In the genomic region with DNA sequence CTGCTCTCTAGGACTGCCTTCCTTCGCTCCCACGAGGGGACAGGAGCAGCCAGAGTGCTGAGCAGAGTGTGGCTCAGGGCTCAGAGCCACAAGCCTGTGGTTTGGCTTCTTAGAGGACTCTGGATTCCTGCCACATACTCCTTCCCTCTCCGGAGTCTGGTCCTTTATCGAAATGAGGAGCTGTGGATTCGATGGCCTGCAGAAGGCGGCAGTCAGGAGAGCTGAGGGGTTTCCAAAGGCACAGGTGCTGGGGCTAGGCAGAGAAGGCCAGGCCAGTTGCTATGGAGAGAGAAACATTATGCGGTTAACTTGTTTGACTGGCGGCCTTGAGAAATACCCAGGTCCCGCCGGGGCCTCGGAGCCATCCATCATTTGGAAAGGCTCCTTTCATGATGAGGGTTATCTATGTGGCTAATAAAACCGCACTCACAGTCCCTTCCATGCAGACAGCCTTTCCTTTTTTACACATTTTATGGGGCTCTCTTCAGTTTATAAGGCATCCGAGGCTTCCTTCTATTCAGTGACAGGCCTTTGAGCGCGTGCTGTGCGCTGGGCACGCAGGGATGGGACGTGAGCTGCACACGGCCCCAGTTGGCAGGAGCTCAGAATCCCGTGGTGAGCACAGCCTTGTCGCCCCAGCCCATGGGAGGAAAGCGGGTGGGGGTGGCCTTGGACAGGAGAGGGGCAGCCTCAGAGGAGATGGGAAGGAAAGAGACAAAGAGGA, we compare ENCODE assay signal across 9 mouse cellular contexts.
DNase-seq lines count a peak whose midpoint lies in the region; ATAC-seq lines count a peak whose summit lies in the region.
"Had no signal": no experiment of that assay in that cellular context is flagged by ENCODE, and none has a peak within 500 bp of the region (broad histone marks: within the 10 kb centered on the region; RNA-seq: fewer than 3 reads in every experiment).

No protein-coding gene starts in this region.

- H3K27ac ChIP-seq in hindbrain, embryonic 14.5 days = peak overlapping the region; percentile 86
- peak overlapping the region; percentile 75 for H3K27ac ChIP-seq in midbrain, embryonic 14.5 days (replicated peaks; ENCODE audit: low read depth, low read length)
- H3K27ac ChIP-seq: embryonic facial prominence, embryonic 12.5 days had no signal

- H3K4me2 ChIP-seq in hindbrain, embryonic 14.5 days (replicated peaks) = peak overlapping the region; percentile 28; the same call in 1 of the 2 replicates
- H3K4me2 ChIP-seq in midbrain, embryonic 14.5 days (ENCODE audit: low read length) = peak overlapping the region; percentile 20
- H3K4me2 ChIP-seq: embryonic facial prominence, embryonic 12.5 days had no signal

- no peaks in the 10 kb centered on the region for H3K27me3 ChIP-seq in hindbrain, embryonic 14.5 days (ENCODE audit: control insufficient read depth, insufficient read depth, low read length)
- H3K27me3 ChIP-seq in midbrain, embryonic 14.5 days (ENCODE audit: control insufficient read depth, insufficient read depth, low read length) = 0 out of 2 replicates have a peak, but pooled peaks cover 3% of the 10 kb centered on the region
- H3K27me3 ChIP-seq: embryonic facial prominence, embryonic 12.5 days had no signal

- H3K4me3 ChIP-seq in hindbrain, embryonic 14.5 days (replicated peaks; ENCODE audit: low read length) = no peak overlapping the region
- no peak overlapping the region for H3K4me3 ChIP-seq in midbrain, embryonic 14.5 days (replicated peaks; ENCODE audit: low read depth, low read length)
- H3K4me3 ChIP-seq: embryonic facial prominence, embryonic 12.5 days; myocyte had no signal

- DNase-seq in ES-CJ7 (ENCODE audit: low read depth, low spot score) = peak; percentile 33
- peak; percentile 41 for DNase-seq in R1 (ENCODE audit: low read depth, low spot score)
- peak; percentile 68 for DNase-seq in embryo, embryonic 9.5 days (ENCODE audit: extremely low spot score)
- DNase-seq in hindbrain, embryonic 14.5 days (ENCODE audit: low spot score) = peak; percentile 79
- DNase-seq in midbrain, embryonic 14.5 days = peak; percentile 82
- no peak for DNase-seq in right cerebral cortex, postnatal 36 days (ENCODE audit: low spot score in 2 of 2)

- 9% methylated on average over 22 of the region's 22 CpGs for WGBS in hindbrain, embryonic 14.5 days
- 13% methylated on average over 22 of the region's 22 CpGs for WGBS in midbrain, embryonic 14.5 days

- peaks cover 25% of the 10 kb centered on the region for H3K4me1 ChIP-seq in hindbrain, embryonic 14.5 days (replicated peaks; ENCODE audit: control insufficient read depth, insufficient read depth, low read length)
- H3K4me1 ChIP-seq in midbrain, embryonic 14.5 days (ENCODE audit: control insufficient read depth, insufficient read depth, low read length) = peaks cover 17% of the 10 kb centered on the region

- ATAC-seq in hindbrain, embryonic 14.5 days (ENCODE audit: low FRiP score) = peak; percentile 85
- peak; percentile 80 for ATAC-seq in midbrain, embryonic 14.5 days (ENCODE audit: low FRiP score, low TSS enrichment)
- ATAC-seq in megakaryocyte progenitor cell, adult 5-6 weeks (replicated peaks; ENCODE audit: poor library complexity) = no peak

- no peaks in the 10 kb centered on the region for H3K36me3 ChIP-seq in hindbrain, embryonic 14.5 days (replicated peaks; ENCODE audit: control insufficient read depth, insufficient read depth)
- H3K36me3 ChIP-seq in midbrain, embryonic 14.5 days (ENCODE audit: control insufficient read depth, insufficient read depth, low read length) = no peaks in the 10 kb centered on the region
- H3K36me3 ChIP-seq: embryonic facial prominence, embryonic 12.5 days had no signal

- H3K9ac ChIP-seq in hindbrain, embryonic 14.5 days = peak overlapping the region; percentile 25; the same call in 1 of the 2 replicates
- H3K9ac ChIP-seq in midbrain, embryonic 14.5 days (replicated peaks; ENCODE audit: low read length) = no peak overlapping the region
- H3K9ac ChIP-seq: embryonic facial prominence, embryonic 12.5 days had no signal

- no peaks in the 10 kb centered on the region for H3K9me3 ChIP-seq in hindbrain, embryonic 14.5 days (ENCODE audit: control insufficient read depth, low read length)
- no peaks in the 10 kb centered on the region for H3K9me3 ChIP-seq in midbrain, embryonic 14.5 days (ENCODE audit: control insufficient read depth, low read length)
- H3K9me3 ChIP-seq: embryonic facial prominence, embryonic 12.5 days had no signal

Comparison
In these comparisons a context has a peak if more than half of its experiments do, and no peak if none do; other contexts are left out.
1. DNase-seq: peak in ES-CJ7 (single experiment), R1 (single experiment), embryo, embryonic 9.5 days (single experiment), hindbrain, embryonic 14.5 days (single experiment) and midbrain, embryonic 14.5 days (single experiment); none in right cerebral cortex, postnatal 36 days (0 of 2).